Mouse (Mus musculus) kidney, adult 2 months (tissue): ENCODE data around the gene Mapk1ip1. TPM values are rescaled to one million over a fixed set of nuclear protein-coding genes. Genes with fewer than 3 reads are reported as not detected.

Source experiments
- DNase-seq: peaks from one replicate; pipeline ENCODE4 v3.0.0; 2021
- H3K27ac ChIP-seq: fragments of 200-500 bp; 2 replicates; pipeline ENCODE4 v1.5.1; 2012; ENCODE audit warnings: low read depth, low read length, control low read depth, inconsistent platforms; ENCODE audit not compliant: insufficient read depth
- H3K27me3 ChIP-seq: fragments of 200-500 bp; replicated peaks from 2 replicates; pipeline ENCODE4 v1.6.1; 2012; ENCODE audit warnings: mild to moderate bottlenecking, moderate library complexity, low read length, inconsistent platforms; ENCODE audit not compliant: control insufficient read depth, insufficient read depth
- H3K36me3 ChIP-seq: fragments of 200-500 bp; 2 replicates; pipeline ENCODE4 v1.6.1; 2012; ENCODE audit warnings: mild to moderate bottlenecking, moderate library complexity, low read length, inconsistent platforms; ENCODE audit not compliant: control insufficient read depth, insufficient read depth
- H3K4me1 ChIP-seq: fragments of 200-500 bp; 2 replicates; pipeline ENCODE4 v1.6.1; 2011; ENCODE audit warnings: low read length; ENCODE audit not compliant: control insufficient read depth, insufficient read depth
- H3K4me3 ChIP-seq: fragments of 200-500 bp; 2 replicates; pipeline ENCODE4 v1.5.1; 2011; ENCODE audit warnings: mild to moderate bottlenecking, low read depth, low read length, control low read depth; ENCODE audit not compliant: insufficient read depth
- CTCF ChIP-seq: fragments of 200-500 bp; conservative IDR thresholded peaks from 2 replicates; pipeline ENCODE4 v1.5.1; 2011; ENCODE audit warnings: low read depth, mild to moderate bottlenecking, control low read depth, low read length, moderate library complexity, mixed read lengths; ENCODE audit not compliant: insufficient read depth, insufficient read length
- POLR2A ChIP-seq: fragments of 200-500 bp; IDR thresholded peaks from one replicate; pipeline ENCODE4 v1.6.1; 2011; ENCODE audit warnings: low read depth, low read length, control low read depth
- whole genome bisulfite sequencing: fragments of 180-500 bp; shearing (Covaris S2); methylation state at CpG from one replicate; pipeline ENCODE4 v1.1.7; 2018; 5-methylcytosine and 5-hydroxymethylcytosine counted together
- polyA plus RNA-seq: library from polyadenylated mRNA; depleted of rRNA; stranded (reverse); fragments of >200 nt; gene quantifications from 2 replicates; pipeline ENCODE4 v1.2.3, GENCODE M21; 2012; rRNA removed

The Mapk1ip1 gene
- 43.5 and 64.0 TPM in 2 replicates for polyA plus RNA-seq

GRCm38 (mm10) chr7:138845544-138846391 is at the start of gene Mapk1ip1, which contains the start of gene Ppp2r2d:
Gene Mapk1ip1 (minus strand): TSS chr7:138846273.
Gene Ppp2r2d (plus strand): TSS chr7:138846079.
- peak; percentile 98 for DNase-seq
- Histone ChIP-seq H3K4me3 (peak within 1 kb of the TSS; percentile 66), H3K27me3 (no peaks in the 10 kb centered on the region)

DNA sequence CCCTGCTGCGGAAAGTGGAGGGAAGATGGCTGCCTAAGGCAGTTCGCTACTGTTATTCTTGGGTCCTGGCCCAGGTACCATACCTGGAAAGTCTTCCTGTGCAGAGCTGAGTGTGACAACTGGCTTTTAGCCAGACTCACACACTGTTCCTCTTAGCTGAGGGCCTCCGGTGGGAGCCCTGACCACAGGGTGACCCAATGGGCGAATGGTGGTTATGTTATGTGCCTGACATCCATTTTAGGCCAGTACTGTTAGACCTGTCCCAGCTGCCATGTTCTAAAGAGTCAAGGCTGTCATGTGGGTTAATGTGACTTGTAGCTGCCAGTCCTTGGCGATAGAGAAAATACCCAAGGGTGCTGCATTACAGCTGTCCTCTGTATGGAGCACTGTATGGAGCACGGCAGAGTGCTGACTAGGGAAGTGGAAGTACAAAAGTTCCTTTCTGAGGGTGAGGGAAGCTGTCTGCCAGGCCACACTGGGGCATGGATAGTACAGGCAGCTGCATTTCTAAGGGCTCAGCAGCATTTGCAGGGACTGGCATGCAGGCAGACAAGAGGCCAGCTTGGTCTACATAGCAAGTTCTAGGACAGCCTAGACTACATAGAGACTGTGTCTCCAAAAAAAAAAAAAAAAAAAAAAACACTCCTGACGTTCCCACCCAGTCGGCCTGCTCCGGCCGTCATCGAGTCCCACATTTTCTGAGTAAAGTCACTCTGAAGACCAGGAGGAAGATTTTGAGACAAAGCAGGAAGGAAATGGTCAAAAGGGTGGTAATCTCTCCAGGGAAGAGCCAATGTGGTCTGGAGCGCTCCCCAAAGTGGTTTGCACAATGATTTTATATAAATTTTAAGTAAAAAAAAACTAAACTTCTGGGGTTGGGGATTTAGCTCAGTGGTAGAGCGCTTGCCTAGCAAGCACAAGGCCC is 39.6 kb upstream of the Mapk1ip1 start:
- Histone ChIP-seq H3K4me1 (no peaks in the 10 kb centered on the region), H3K27me3 (no peaks in the 10 kb centered on the region), H3K4me3 (no peak overlapping the region), H3K36me3 (peaks cover 2% of the 10 kb centered on the region), H3K27ac (no peak overlapping the region)
- TF ChIP-seq CTCF: no peak
- TF ChIP-seq POLR2A: no peak
- 77% methylated on average over 13 of the region's 13 CpGs for WGBS
- DNase-seq: peak; percentile 45

More at GRCm38 (mm10) chr7:138845544-138846391, at the start of gene Mapk1ip1, which contains the start of gene Ppp2r2d:
- no peaks in the 10 kb centered on the region for H3K36me3 ChIP-seq
- TF ChIP-seq CTCF (peak; percentile 58), POLR2A (peak; percentile 80)
- under 1% methylated on average over 51 of the region's 51 CpGs for WGBS
- peaks cover 24% of the 10 kb centered on the region for H3K4me1 ChIP-seq
- H3K27ac ChIP-seq: peak within 1 kb of the TSS; percentile 81

DNA sequence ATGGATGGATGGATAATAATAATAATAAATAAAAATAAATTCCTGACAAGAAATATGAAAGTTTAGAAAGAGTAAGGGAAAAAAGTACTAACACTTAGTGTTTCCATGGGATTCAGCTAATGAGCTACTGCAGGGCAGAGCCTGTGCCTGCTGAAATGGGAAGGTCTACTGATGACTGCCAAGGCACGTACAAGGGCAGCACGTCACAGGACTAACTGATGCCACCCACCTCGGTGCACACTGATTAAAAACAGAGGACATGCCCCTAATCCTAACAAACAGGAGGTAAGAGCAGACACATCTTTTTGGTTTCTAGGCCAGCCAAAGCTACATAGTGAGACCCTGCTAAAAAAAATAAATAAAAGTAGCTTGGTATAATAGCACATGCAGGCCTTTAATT is 37.7 kb upstream of the Mapk1ip1 start:
- no peak overlapping the region for H3K4me3 ChIP-seq
- no peak for DNase-seq
- 94% methylated on average over 3 of the region's 3 CpGs for WGBS
- H3K27me3 ChIP-seq: no peaks in the 10 kb centered on the region
- no peak overlapping the region for H3K27ac ChIP-seq
- H3K4me1 ChIP-seq: no peaks in the 10 kb centered on the region
- peaks cover 2% of the 10 kb centered on the region for H3K36me3 ChIP-seq
- TF ChIP-seq POLR2A: no peak
- no peak for TF ChIP-seq CTCF

DNA sequence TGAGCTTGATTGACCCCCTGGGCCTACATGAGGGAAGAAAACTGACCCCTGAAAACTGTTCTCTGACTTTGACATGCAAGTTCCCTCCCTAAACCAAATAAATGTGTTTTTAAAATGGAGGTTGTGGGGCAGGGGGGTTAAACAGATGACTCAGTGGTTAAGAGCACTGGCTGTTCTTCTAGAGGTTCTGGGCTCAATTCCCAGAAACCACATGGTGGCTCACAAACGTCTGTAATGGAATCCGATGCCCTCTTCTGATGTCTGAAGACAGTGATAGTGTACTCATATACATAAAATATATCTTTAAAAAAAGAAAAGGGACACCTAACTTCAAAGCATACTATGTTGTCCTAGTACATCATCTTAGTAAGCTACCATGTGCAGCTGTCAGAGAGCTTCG is 29.0 kb upstream of the Mapk1ip1 start:
- no peak for TF ChIP-seq POLR2A
- DNase-seq: no peak
- Histone ChIP-seq H3K36me3 (peaks cover 4% of the 10 kb centered on the region), H3K4me3 (no peak overlapping the region), H3K27me3 (no peaks in the 10 kb centered on the region), H3K4me1 (peaks cover 8% of the 10 kb centered on the region; the same call in 1 of the 2 replicates), H3K27ac (no peak overlapping the region)
- WGBS: 56% methylated on average over 3 of the region's 3 CpGs

DNA sequence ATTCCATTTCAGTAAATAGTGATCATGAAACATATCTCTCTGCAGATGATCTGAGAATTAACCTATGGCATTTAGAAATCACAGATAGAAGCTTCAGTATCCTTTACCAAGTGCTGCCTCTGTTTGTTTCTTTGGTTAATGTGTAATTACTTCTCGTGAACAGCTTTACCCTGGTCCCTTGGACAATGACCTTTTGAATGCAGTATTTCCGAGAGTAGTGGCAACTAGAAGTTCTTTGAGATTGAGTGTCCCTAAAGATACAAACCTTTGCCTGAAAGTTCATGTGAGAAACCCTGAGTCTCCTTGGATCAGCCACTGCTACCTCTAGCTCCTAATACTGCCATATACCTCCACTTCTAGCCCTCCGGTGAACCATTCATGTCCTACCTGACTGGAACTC is 26.9 kb upstream of the Mapk1ip1 start:
- Histone ChIP-seq H3K36me3 (peaks cover 4% of the 10 kb centered on the region), H3K27me3 (no peaks in the 10 kb centered on the region), H3K4me1 (peaks cover 8% of the 10 kb centered on the region; the same call in 1 of the 2 replicates), H3K27ac (peak overlapping the region; percentile 11), H3K4me3 (no peak overlapping the region)
- peak; percentile 82 for DNase-seq
- TF ChIP-seq POLR2A: no peak
- TF ChIP-seq CTCF: no peak
- WGBS: 55% methylated on average over 3 of the region's 3 CpGs

DNA sequence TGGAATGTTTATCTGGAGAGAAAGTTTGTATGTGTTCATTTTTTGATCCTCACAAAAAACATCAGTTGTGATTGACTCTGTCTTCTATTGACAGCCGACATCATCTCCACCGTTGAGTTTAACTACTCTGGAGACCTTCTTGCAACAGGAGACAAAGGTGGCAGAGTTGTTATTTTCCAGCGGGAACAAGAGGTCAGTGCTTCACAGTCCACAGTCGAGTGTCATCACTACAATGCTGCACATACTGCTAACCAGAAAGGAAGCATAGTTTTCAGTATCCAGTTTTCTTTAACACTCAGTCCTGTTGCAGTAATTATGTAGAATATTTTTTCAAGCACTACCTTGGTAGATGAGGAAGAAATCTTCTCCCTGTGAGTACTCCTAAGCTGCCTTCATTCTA is 22.2 kb upstream of the Mapk1ip1 start:
- Histone ChIP-seq H3K36me3 (no peaks in the 10 kb centered on the region; the same call in none of the 2 replicates), H3K4me3 (no peak overlapping the region), H3K27ac (no peak overlapping the region), H3K4me1 (peaks cover 11% of the 10 kb centered on the region; the same call in 1 of the 2 replicates), H3K27me3 (no peaks in the 10 kb centered on the region)
- 72% methylated on average over 4 of the region's 4 CpGs for WGBS
- no peak for DNase-seq
- TF ChIP-seq POLR2A (no peak), CTCF (no peak)
